Mouse (Mus musculus) small intestine, adult 2 months (tissue): ENCODE results near the gene Tlx2.

Experiments used
- CTCF ChIP-seq: fragments of 200-500 bp; IDR thresholded peaks from 2 replicates; pipeline ENCODE4 v1.5.1; 2012; ENCODE audit warnings: low read depth, mild to moderate bottlenecking, control low read depth, inconsistent platforms, low read length, moderate library complexity, mixed read lengths; ENCODE audit not compliant: insufficient replicate concordance, insufficient read length; ENCODE audit errors: extremely low read depth
- POLR2A ChIP-seq: fragments of 200-500 bp; IDR thresholded peaks from 2 replicates; pipeline ENCODE4 v1.6.1; 2012; ENCODE audit warnings: low read depth, mild to moderate bottlenecking, control low read depth, inconsistent platforms, low read length, moderate library complexity

DNA sequence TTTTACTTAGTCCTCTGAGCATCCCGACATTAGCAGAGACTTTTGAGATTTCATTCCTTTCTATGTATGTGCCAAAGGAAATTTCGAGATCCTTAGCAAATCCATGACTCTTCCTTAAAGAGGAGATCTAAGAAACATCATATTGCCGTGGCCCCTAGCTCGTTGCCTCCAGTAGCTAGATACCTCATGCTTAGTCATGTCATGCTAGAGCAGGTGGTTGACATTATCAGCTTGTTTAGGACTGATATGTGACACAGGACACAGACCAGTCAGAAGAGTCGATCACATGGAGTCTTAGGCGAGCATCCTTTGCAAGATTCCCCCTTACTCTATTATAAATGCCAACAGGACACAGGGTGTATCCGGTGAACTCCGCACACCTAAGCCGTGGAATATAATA, 47.1 kb downstream of the Tlx2 start:
- TF ChIP-seq CTCF = no peak
- TF ChIP-seq POLR2A = no peak
